Mouse (Mus musculus): Measurements from ENCODE around the gene Fbxw14. TPM values are rescaled to one million over a fixed set of nuclear protein-coding genes. Genes with fewer than 3 reads are reported as not detected.

Fbxw14 gene
- not detected for total RNA-seq (2023)

DNA sequence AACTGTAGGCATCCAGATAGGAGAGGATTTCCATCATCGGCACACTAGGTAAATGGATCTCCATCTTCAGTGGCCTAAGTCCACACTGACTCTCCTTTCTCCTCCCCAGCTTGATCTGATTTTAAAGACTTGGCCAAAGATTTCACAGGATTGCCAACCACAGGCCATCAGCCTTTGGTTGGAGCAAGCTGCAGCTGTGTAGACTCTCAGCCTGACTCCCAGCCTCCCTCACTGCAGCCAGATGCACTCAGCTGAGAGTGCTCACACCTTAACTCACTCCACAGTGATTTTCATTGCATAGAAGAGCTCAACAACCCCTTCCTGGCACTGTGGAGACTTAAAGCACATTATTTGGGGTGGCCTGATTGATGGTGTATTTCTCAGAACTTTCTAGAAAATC, at the start of gene Fbxw14:
TSS of gene Fbxw14 (minus strand) at position 101 of the 400 bp plus-strand sequence.

DNA sequence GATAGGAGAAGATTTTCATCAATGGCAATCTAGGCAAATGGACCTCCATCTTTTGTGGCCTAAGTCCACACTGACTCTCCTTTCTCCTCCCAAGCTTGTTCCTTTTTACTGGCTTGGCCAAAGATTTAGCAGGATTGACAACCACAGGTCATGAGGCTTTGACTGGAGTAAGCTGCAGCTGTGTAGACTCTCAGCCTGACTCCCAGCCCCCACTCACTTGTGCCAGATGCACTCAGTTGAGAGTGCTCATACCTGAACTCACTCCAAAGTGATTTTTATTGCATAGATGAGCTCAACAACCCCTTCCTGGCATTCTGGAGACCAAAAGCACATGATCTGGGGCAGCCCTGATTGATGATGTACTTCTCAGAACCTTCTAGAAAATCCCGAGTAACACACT, 52.8 kb downstream of the Fbxw14 start, which contains the start of gene Fbxw20:
TSS of gene Fbxw20 (minus strand) at position 101 of the 400 bp plus-strand sequence.

Other genes with a start within 250 kb of the Fbxw14 start
- gene Shisa5, start 249.1 kb downstream of the Fbxw14 start, total RNA-seq (2023), result 2,542 TPM
- 17.6 TPM for gene Trex1, start 227.9 kb downstream of the Fbxw14 start, total RNA-seq (2023)
- gene Atrip, start 213.6 kb downstream of the Fbxw14 start, total RNA-seq (2023), result 30.3 TPM
- 5.5 TPM for gene Ccdc51, start 205.2 kb downstream of the Fbxw14 start, total RNA-seq (2023)
- gene Tma7, start 205.1 kb downstream of the Fbxw14 start, total RNA-seq (2023), result 299 TPM
- gene Plxnb1, start 192.3 kb downstream of the Fbxw14 start, total RNA-seq (2023), result 2.9 TPM
- not detected for gene Fbxw21, start 125.6 kb downstream of the Fbxw14 start, total RNA-seq (2023)
- not detected for gene Fbxw13, start 91.7 kb downstream of the Fbxw14 start, total RNA-seq (2023)
- gene Fbxw20, start 52.9 kb downstream of the Fbxw14 start, total RNA-seq (2023), result not detected
- not detected for gene Fbxw28, start 52.0 kb upstream of the Fbxw14 start, total RNA-seq (2023)
- gene Fbxw22, start 116.6 kb upstream of the Fbxw14 start, total RNA-seq (2023), result not detected
- gene Fbxw16, start 161.5 kb upstream of the Fbxw14 start, total RNA-seq (2023), result not detected
- gene Fbxw19, start 208.2 kb upstream of the Fbxw14 start, total RNA-seq (2023), result not detected

Measured in CD4-positive naive resting alpha-beta T cell, adult 76 days (primary cell).